Mouse (Mus musculus) central nervous system, embryonic 14 days (tissue): Measurements from ENCODE around the gene Siglecf. TPM values are rescaled to one million over a fixed set of nuclear protein-coding genes. Genes with fewer than 3 reads are reported as not detected.

ENCODE experiments used
- polyA plus RNA-seq: library from polyadenylated mRNA; depleted of rRNA; stranded (reverse); fragments of >200 nt; gene quantifications from 2 replicates; pipeline ENCODE4 v1.2.3, GENCODE M21; 2012; rRNA removed

The Siglecf gene
- 0.11 and 0.14 TPM in 2 replicates for polyA plus RNA-seq

GRCm38 (mm10) chr7:43351154-43351553, at the start of gene Siglecf:
TSS of gene Siglecf (plus strand) at chr7:43351341.

GRCm38 (mm10) chr7:43313013-43313428, 38.1 kb upstream of the Siglecf start, which contains the start of gene Zfp715:
TSS of gene Zfp715 (minus strand) at chr7:43313294.

GRCm38 (mm10) chr7:43408131-43408553, 57.0 kb downstream of the Siglecf start, which contains the start of gene Siglecg:
TSS of gene Siglecg (plus strand) at chr7:43408204.

Other genes with a start within 250 kb of the Siglecf start
- gene Zfp936, start 237.1 kb upstream of the Siglecf start, polyA plus RNA-seq, result not detected in 2 replicates
- gene Zfp715, start 38.0 kb upstream of the Siglecf start, polyA plus RNA-seq, result 15.0 TPM in 2 replicates
- gene Siglecg, start 56.9 kb downstream of the Siglecf start, polyA plus RNA-seq, result 0.04 and 0.43 TPM in 2 replicates
- gene Lim2, start 76.3 kb downstream of the Siglecf start, polyA plus RNA-seq, result not detected in 2 replicates
- gene Nkg7, start 85.7 kb downstream of the Siglecf start, polyA plus RNA-seq, result 0.09 TPM in 1 of 2 replicates, not detected in the other
- gene Cldnd2, start 89.4 kb downstream of the Siglecf start, polyA plus RNA-seq, result not detected in 2 replicates
- gene Etfb, start 92.7 kb downstream of the Siglecf start, polyA plus RNA-seq, result 81.8 and 99.5 TPM in 2 replicates
- gene Gm45233, start 92.8 kb downstream of the Siglecf start, polyA plus RNA-seq, result 0.95 and 1.3 TPM in 2 replicates
- 7.2 and 7.9 TPM in 2 replicates for gene Vsig10l, start 111.8 kb downstream of the Siglecf start, polyA plus RNA-seq
- 88.3 and 95.3 TPM in 2 replicates for gene Iglon5, start 138.7 kb downstream of the Siglecf start, polyA plus RNA-seq
- 0.02 TPM in 1 of 2 replicates, not detected in the other for gene 4931406B18Rik, start 154.6 kb downstream of the Siglecf start, polyA plus RNA-seq
- 1.4 and 1.5 TPM in 2 replicates for gene Cd33, start 193.1 kb downstream of the Siglecf start, polyA plus RNA-seq
- gene Zfp658, start 210.9 kb downstream of the Siglecf start, polyA plus RNA-seq, result 9.2 and 13.1 TPM in 2 replicates
- 5.6 and 7.6 TPM in 2 replicates for gene Zfp719, start 228.3 kb downstream of the Siglecf start, polyA plus RNA-seq